Comparison of ENCODE assay signal across 33 mouse cellular contexts in genomic region chr15:20436356-20436755, GRCm38 (mm10). TPM values are rescaled to one million over a fixed set of nuclear protein-coding genes. Genes with fewer than 3 reads are reported as not detected.
DNase-seq lines count a peak whose midpoint lies in the region; ATAC-seq and TF ChIP-seq lines count a peak whose summit lies in the region.
"Had no signal": no experiment of that assay in that cellular context is flagged by ENCODE, and none has a peak within 500 bp of the region (broad histone marks: within the 10 kb centered on the region; RNA-seq: fewer than 3 reads in every experiment).

No protein-coding gene starts in this region.

- H3K4me3 ChIP-seq in kidney, postnatal 0 days (replicated peaks; ENCODE audit: low read depth, low read length) = no peak overlapping the region
- no peak overlapping the region for H3K4me3 ChIP-seq in G1E (ENCODE audit: low read depth, low read length)
- H3K4me3 ChIP-seq in embryonic fibroblast, embryonic 13.5 days (ENCODE audit: insufficient read depth, low read length) = no peak overlapping the region
- H3K4me3 ChIP-seq in lung, adult 2 months (replicated peaks; ENCODE audit: extremely low read depth, low read depth, low read length) = no peak overlapping the region
- H3K4me3 ChIP-seq: embryonic facial prominence, embryonic 15.5 days; erythroblast, embryonic 14.5 days; forebrain, embryonic 12.5 days; forebrain, embryonic 15.5 days; heart, adult 2 months; heart, embryonic 12.5 days; heart, embryonic 15.5 days; hindbrain, embryonic 10.5 days; hindbrain, embryonic 13.5 days; intestine, embryonic 15.5 days had no signal

- H3K4me1 ChIP-seq in kidney, postnatal 0 days (replicated peaks; ENCODE audit: insufficient read depth, low read length) = no peaks in the 10 kb centered on the region
- H3K4me1 ChIP-seq in G1E (ENCODE audit: insufficient read depth, low read depth, low read length) = no peaks in the 10 kb centered on the region
- H3K4me1 ChIP-seq in embryonic fibroblast, embryonic 13.5 days (ENCODE audit: control insufficient read depth, insufficient read depth, low read length) = no peaks in the 10 kb centered on the region
- no peaks in the 10 kb centered on the region for H3K4me1 ChIP-seq in lung, adult 2 months (ENCODE audit: control insufficient read depth, insufficient read depth, low read length)
- H3K4me1 ChIP-seq: embryonic facial prominence, embryonic 15.5 days; forebrain, embryonic 12.5 days; forebrain, embryonic 15.5 days; heart, embryonic 12.5 days; heart, embryonic 15.5 days; hindbrain, embryonic 10.5 days; hindbrain, embryonic 13.5 days; intestine, embryonic 15.5 days had no signal

- no peak for TF ChIP-seq POLR2A in embryonic fibroblast, embryonic 13.5 days (IDR thresholded peaks at IDR 0.05; ENCODE audit: low read depth, low read length)
- no peak for TF ChIP-seq POLR2A in lung, adult 2 months (IDR thresholded peaks at IDR 0.05; ENCODE audit: borderline replicate concordance, extremely low read depth, low read depth, low read length)

- H3K4me2 ChIP-seq in kidney, postnatal 0 days (ENCODE audit: low read length) = no peak overlapping the region
- H3K4me2 ChIP-seq: embryonic facial prominence, embryonic 15.5 days; forebrain, embryonic 12.5 days; forebrain, embryonic 15.5 days; heart, embryonic 12.5 days; heart, embryonic 15.5 days; hindbrain, embryonic 13.5 days; intestine, embryonic 15.5 days had no signal

- WGBS in kidney, postnatal 0 days = 67% methylated on average over 2 of the region's 2 CpGs
- 40% methylated on average over 2 of the region's 2 CpGs for WGBS in lung, adult 2 months

- H3K27me3 ChIP-seq in kidney, postnatal 0 days (ENCODE audit: insufficient read depth, low read length) = no peaks in the 10 kb centered on the region
- no peaks in the 10 kb centered on the region for H3K27me3 ChIP-seq in G1E (ENCODE audit: insufficient read depth, low read length)
- H3K27me3 ChIP-seq: embryonic facial prominence, embryonic 15.5 days; forebrain, embryonic 12.5 days; forebrain, embryonic 15.5 days; heart, embryonic 12.5 days; heart, embryonic 15.5 days; hindbrain, embryonic 13.5 days; intestine, embryonic 15.5 days had no signal

- TF ChIP-seq CTCF in kidney, postnatal 0 days (IDR thresholded peaks at IDR 0.05; ENCODE audit: low read depth) = no peak
- TF ChIP-seq CTCF in G1E (IDR thresholded peaks at IDR 0.05; ENCODE audit: low read depth, low read length) = no peak
- TF ChIP-seq CTCF in embryonic fibroblast, embryonic 13.5 days (IDR thresholded peaks at IDR 0.05; ENCODE audit: borderline replicate concordance, insufficient read depth, low read length) = no peak
- no peak for TF ChIP-seq CTCF in lung, adult 2 months (IDR thresholded peaks at IDR 0.05; ENCODE audit: insufficient read depth, low read length)

- no peak overlapping the region for H3K9ac ChIP-seq in kidney, postnatal 0 days (ENCODE audit: low read depth, low read length)
- H3K9ac ChIP-seq: embryonic facial prominence, embryonic 15.5 days; forebrain, embryonic 12.5 days; forebrain, embryonic 15.5 days; heart, embryonic 12.5 days; heart, embryonic 15.5 days; hindbrain, embryonic 13.5 days; intestine, embryonic 15.5 days had no signal

- H3K27ac ChIP-seq in kidney, postnatal 0 days = no peak overlapping the region
- H3K27ac ChIP-seq in embryonic fibroblast, embryonic 13.5 days (ENCODE audit: insufficient read depth, low read length) = 0 out of 2 replicates have a peak overlapping the region, but pooled peaks have one; percentile 2
- H3K27ac ChIP-seq: embryonic facial prominence, embryonic 15.5 days; forebrain, embryonic 12.5 days; forebrain, embryonic 15.5 days; heart, adult 2 months; heart, embryonic 15.5 days; hindbrain, embryonic 10.5 days; hindbrain, embryonic 13.5 days; intestine, embryonic 15.5 days had no signal

- no peaks in the 10 kb centered on the region for H3K36me3 ChIP-seq in kidney, postnatal 0 days (ENCODE audit: insufficient read depth, low read length)
- no peaks in the 10 kb centered on the region for H3K36me3 ChIP-seq in G1E (replicated peaks)
- H3K36me3 ChIP-seq: embryonic facial prominence, embryonic 15.5 days; forebrain, embryonic 12.5 days; forebrain, embryonic 15.5 days; heart, embryonic 12.5 days; heart, embryonic 15.5 days; hindbrain, embryonic 10.5 days; hindbrain, embryonic 13.5 days; intestine, embryonic 15.5 days had no signal

- DNase-seq in kidney, postnatal 0 days (ENCODE audit: low spot score) = no peak
- DNase-seq in kidney, adult 9 months = no peak
- DNase-seq in 416B (ENCODE audit: low read depth) (peak; percentile 51), G1E (ENCODE audit: low spot score) (no peak)
- DNase-seq in lung, adult 2 months = no peak
- DNase-seq in heart, adult 9 months (ENCODE audit: low spot score in 2 of 2) = no peak
- DNase-seq: adrenal gland, adult 8-10 months; adrenal gland, postnatal 25 days; cerebellum, adult 11-12 months; cerebellum, adult 8-10 months; cerebellum, postnatal 36 days; embryo, embryonic 11 days; gastrocnemius, postnatal 36 days; heart, adult 2 months; heart, postnatal 10 days; heart, postnatal 36 days had no signal

- H3K9me3 ChIP-seq in kidney, postnatal 0 days (replicated peaks; ENCODE audit: low read length) = no peaks in the 10 kb centered on the region
- no peaks in the 10 kb centered on the region for H3K9me3 ChIP-seq in G1E (replicated peaks)
- H3K9me3 ChIP-seq: embryonic facial prominence, embryonic 15.5 days; forebrain, embryonic 12.5 days; forebrain, embryonic 15.5 days; heart, embryonic 12.5 days; heart, embryonic 15.5 days; hindbrain, embryonic 10.5 days; hindbrain, embryonic 13.5 days; intestine, embryonic 15.5 days had no signal

- ATAC-seq in kidney, postnatal 0 days (replicated peaks; ENCODE audit: low FRiP score, low read depth) = 0 out of 2 replicates have a peak, but pooled peaks have one; percentile 36
- peak; percentile 75 for ATAC-seq in G1E (ENCODE audit: extremely low read depth, insufficient number of reproducible peaks, low FRiP score, poor library complexity, severe bottlenecking)
- ATAC-seq: activated CD4-positive, CD25-positive, alpha-beta regulatory T cell, adult 4 months; CD4-positive, CD25-positive, alpha-beta regulatory T cell, adult 4 months; forebrain, embryonic 15.5 days; hindbrain, embryonic 16.5 days; intestine, embryonic 15.5 days had no signal

RNA-seq across cellular contexts. Expression of gene Cdh12, which starts 12.7 kb away (rescaled TPM):
- 0.01 TPM in 1 of 2 replicates, not detected in the other for polyA plus RNA-seq in kidney, postnatal 0 days (2015; fragmentation: Nextera tagmentation; extraction: Ambion mirVana)
- total RNA-seq in G1E (2014; fragmentation: Nextera tagmentation) (not detected in 2 replicates), G1E (2017) (0.06 and 0.11 TPM in 2 replicates)
- not detected in 2 replicates for polyA plus RNA-seq in G1E (2012)
- polyA plus RNA-seq in embryonic fibroblast, embryonic 13.5 days (2011; ENCODE audit: insufficient read length, low read depth, missing spikeins) = not detected in 2 replicates
- polyA plus RNA-seq in lung, adult 2 months (2012; rRNA removed) = not detected in 2 replicates
- total RNA-seq: ES-E14; gastrocnemius, adult 8-10 months; gastrocnemius, postnatal 36 days; granulocyte monocyte progenitor cell, adult 5-6 weeks; heart, adult 2 months had no signal
- polyA plus RNA-seq: C2C12; CD4-positive, CD25-positive, alpha-beta regulatory T cell, adult 4 months; erythroblast, embryonic 14.5 days; heart, adult 2 months had no signal
